Mouse (Mus musculus) embryonic facial prominence, embryonic 14.5 days (tissue): ENCODE data around the gene Snd1. TPM values are rescaled to one million over a fixed set of nuclear protein-coding genes. Genes with fewer than 3 reads are reported as not detected.

Experiments
- ATAC-seq: fragments of 200-750 bp; cut with Nextera tagmentation; 2 replicates; pipeline ENCODE4 v1.8.0; 2017; ENCODE audit warnings: low read depth, moderate number of reproducible peaks, moderate TSS enrichment
- DNase-seq: peaks from one replicate; pipeline ENCODE4 v3.0.0-alpha.2; 2015; ENCODE audit warnings: low spot score
- H3K27ac ChIP-seq: fragments of 300-500 bp; sonication (generic); replicated peaks from 2 replicates; pipeline ENCODE4 v1.5.1; 2014; ENCODE audit warnings: low read depth, mild to moderate bottlenecking, low read length, moderate library complexity
- H3K27me3 ChIP-seq: fragments of 300-500 bp; sonication (generic); replicated peaks from 2 replicates; pipeline ENCODE4 v1.6.1; 2014; ENCODE audit warnings: low read length; ENCODE audit not compliant: control insufficient read depth, insufficient read depth
- H3K36me3 ChIP-seq: fragments of 300-500 bp; sonication (generic); 2 replicates; pipeline ENCODE4 v1.6.1; 2014; ENCODE audit warnings: low read length, mixed read lengths; ENCODE audit not compliant: control insufficient read depth, insufficient read depth
- H3K4me1 ChIP-seq: fragments of 300-500 bp; sonication (generic); 2 replicates; pipeline ENCODE4 v1.6.1; 2014; ENCODE audit warnings: antibody characterized with exemption, low read length; ENCODE audit not compliant: control insufficient read depth, insufficient read depth
- H3K4me2 ChIP-seq: fragments of 300-500 bp; sonication (generic); 2 replicates; pipeline ENCODE4 v1.6.1; 2014; ENCODE audit warnings: low read depth, mild to moderate bottlenecking, low read length, moderate library complexity, mixed read lengths
- H3K4me3 ChIP-seq: fragments of 300-500 bp; sonication (generic); 2 replicates; pipeline ENCODE4 v1.5.1; 2014; ENCODE audit warnings: low read depth, mild to moderate bottlenecking, low read length
- H3K9ac ChIP-seq: fragments of 300-500 bp; sonication (generic); 2 replicates; pipeline ENCODE4 v1.6.1; 2014; ENCODE audit warnings: low read depth, mild to moderate bottlenecking, low read length, moderate library complexity, mixed read lengths
- H3K9me3 ChIP-seq: fragments of 300-500 bp; sonication (generic); 2 replicates; pipeline ENCODE4 v1.6.1; 2016; ENCODE audit warnings: low read length; ENCODE audit not compliant: control insufficient read depth
- WGBS: fragments of 180-500 bp; shearing (Covaris S2); extraction: QIAGEN DNeasy Blood & Tissue Kit; methylation state at CpG from one replicate; pipeline ENCODE4 v1.1.7; 2014; 5-methylcytosine and 5-hydroxymethylcytosine counted together
- polyA plus RNA-seq: library from polyadenylated mRNA; unstranded; fragments of >200 nt; fragmentation: Nextera tagmentation; extraction: Ambion mirVana; gene quantifications from 2 replicates; pipeline ENCODE4 v1.2.1, GENCODE M21; 2014

The Snd1 gene
- polyA plus RNA-seq, 1 experiment from 2014 or later, result 111 TPM

DNA sequence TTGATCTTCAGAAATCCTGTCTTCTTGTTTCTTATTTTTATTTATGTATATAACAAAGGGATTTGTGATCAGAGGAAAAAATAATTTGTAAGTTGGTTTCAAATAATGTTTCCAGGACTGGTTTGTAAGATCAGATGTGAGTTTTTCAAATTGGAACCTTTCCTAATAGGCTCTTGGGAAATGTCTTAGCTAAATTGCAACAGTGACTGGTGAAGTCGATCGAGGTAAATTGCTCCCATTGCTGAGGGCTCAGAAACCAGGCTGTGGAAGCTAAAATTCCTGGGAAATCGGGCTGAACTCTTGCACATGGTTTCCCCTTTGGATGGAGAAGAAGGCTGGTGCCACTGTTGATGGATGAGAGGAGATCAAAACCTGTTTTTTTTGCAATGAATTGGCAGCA, 111.9 kb downstream of the Snd1 start:
- no peak for ATAC-seq
- 72% methylated on average over 3 of the region's 3 CpGs for WGBS
- Histone ChIP-seq H3K9me3 (no peaks in the 10 kb centered on the region), H3K9ac (no peak overlapping the region), H3K4me2 (no peak overlapping the region), H3K27me3 (no peaks in the 10 kb centered on the region), H3K4me1 (no peaks in the 10 kb centered on the region), H3K36me3 (no peaks in the 10 kb centered on the region), H3K4me3 (no peak overlapping the region), H3K27ac (no peak overlapping the region)
- no peak for DNase-seq

GRCm38 (mm10) chr6:28588494-28589171, 113.7 kb downstream of the Snd1 start:
- no peak for ATAC-seq
- H3K27ac ChIP-seq, result no peak overlapping the region
- WGBS, result 82% methylated on average over 5 of the region's 5 CpGs

GRCm38 (mm10) chr6:28592323-28592893, 117.5 kb downstream of the Snd1 start:
- H3K4me2 ChIP-seq, result no peak overlapping the region
- no peak overlapping the region for H3K27ac ChIP-seq
- H3K27me3 ChIP-seq, result no peaks in the 10 kb centered on the region
- no peak for ATAC-seq
- no peak overlapping the region for H3K4me3 ChIP-seq
- H3K4me1 ChIP-seq, result no peaks in the 10 kb centered on the region
- H3K36me3 ChIP-seq, result no peaks in the 10 kb centered on the region
- H3K9ac ChIP-seq, result no peak overlapping the region
- H3K9me3 ChIP-seq, result no peaks in the 10 kb centered on the region
- WGBS, result 99% methylated on average over 3 of the region's 3 CpGs
- no peak for DNase-seq

More at GRCm38 (mm10) chr6:28588494-28589171, 113.7 kb downstream of the Snd1 start:
- Histone ChIP-seq H3K27me3 (no peaks in the 10 kb centered on the region), H3K4me1 (no peaks in the 10 kb centered on the region), H3K9ac (no peak overlapping the region), H3K4me2 (no peak overlapping the region), H3K4me3 (no peak overlapping the region), H3K36me3 (no peaks in the 10 kb centered on the region), H3K9me3 (no peaks in the 10 kb centered on the region)
- no peak for DNase-seq

- Histone ChIP-seq H3K4me1 (no peaks in the 10 kb centered on the region), H3K4me2 (no peak overlapping the region), H3K36me3 (no peaks in the 10 kb centered on the region), H3K9me3 (no peaks in the 10 kb centered on the region), H3K9ac (no peak overlapping the region), H3K4me3 (no peak overlapping the region), H3K27me3 (no peaks in the 10 kb centered on the region), H3K27ac (no peak overlapping the region)
- ATAC-seq, result no peak
- no peak for DNase-seq
- WGBS, result 90% methylated on average over 3 of the region's 3 CpGs
Observed at GRCm38 (mm10) chr6:28593708-28594107, 118.8 kb downstream of the Snd1 start.

DNA sequence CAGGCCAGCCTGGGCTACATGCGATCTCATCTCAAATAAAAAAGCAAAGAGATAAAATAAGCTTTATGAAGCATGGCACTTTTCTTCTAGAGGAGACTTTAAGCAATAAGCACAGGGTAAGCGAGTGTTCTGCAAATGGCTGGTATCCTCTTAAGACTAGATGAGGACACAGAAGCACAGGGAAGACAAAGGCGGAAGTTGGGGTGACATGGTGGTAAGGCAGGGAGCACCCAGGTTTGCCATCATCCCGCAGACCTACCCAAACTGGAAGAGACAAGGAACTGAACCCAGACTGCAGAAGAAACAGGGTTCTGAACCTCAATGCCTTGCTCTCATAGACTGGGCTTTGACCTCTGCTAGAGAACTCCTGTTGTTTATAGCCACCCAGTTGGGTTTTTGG, 119.8 kb downstream of the Snd1 start:
- no peak overlapping the region for H3K4me2 ChIP-seq
- no peaks in the 10 kb centered on the region for H3K27me3 ChIP-seq
- H3K27ac ChIP-seq, result no peak overlapping the region

DNA sequence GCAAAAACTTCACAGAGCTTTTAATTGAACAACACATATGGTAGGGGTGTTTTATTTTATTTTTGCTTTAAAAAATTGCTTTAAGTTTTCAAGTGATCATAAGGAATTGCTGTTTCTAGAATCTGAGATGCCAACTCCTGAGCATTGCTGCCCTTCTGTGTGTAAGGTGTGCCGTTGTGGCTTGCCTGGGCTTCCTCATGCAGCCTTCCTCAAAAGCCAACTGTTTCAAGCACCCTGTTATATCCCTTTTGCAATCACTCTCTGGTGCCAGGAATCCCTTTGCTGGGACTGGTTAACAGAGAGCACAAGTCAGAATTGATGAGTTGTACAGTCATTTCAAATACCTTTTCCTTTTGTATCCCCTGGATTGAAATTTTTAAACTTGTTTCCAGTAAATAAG, 120.3 kb downstream of the Snd1 start:
- Histone ChIP-seq H3K27ac (no peak overlapping the region), H3K9ac (no peak overlapping the region), H3K36me3 (no peaks in the 10 kb centered on the region), H3K4me2 (no peak overlapping the region), H3K4me1 (no peaks in the 10 kb centered on the region), H3K9me3 (no peaks in the 10 kb centered on the region), H3K27me3 (no peaks in the 10 kb centered on the region), H3K4me3 (no peak overlapping the region)
- WGBS, result 77% methylated on average over 1 of the region's 1 CpGs
- DNase-seq, result no peak
- no peak for ATAC-seq

More for the DNA sequence above, 119.8 kb downstream of the Snd1 start:
- Histone ChIP-seq H3K36me3 (no peaks in the 10 kb centered on the region), H3K4me3 (no peak overlapping the region), H3K9me3 (no peaks in the 10 kb centered on the region), H3K4me1 (no peaks in the 10 kb centered on the region), H3K9ac (no peak overlapping the region)
- over 99% methylated on average over 4 of the region's 4 CpGs for WGBS
- no peak for ATAC-seq
- no peak for DNase-seq

- Histone ChIP-seq H3K9ac (no peak overlapping the region), H3K36me3 (no peaks in the 10 kb centered on the region), H3K27ac (no peak overlapping the region), H3K4me3 (no peak overlapping the region), H3K27me3 (no peaks in the 10 kb centered on the region), H3K4me1 (no peaks in the 10 kb centered on the region), H3K4me2 (no peak overlapping the region), H3K9me3 (no peaks in the 10 kb centered on the region)
- 91% methylated on average over 5 of the region's 5 CpGs for WGBS
- DNase-seq, result no peak
- ATAC-seq, result no peak
Observed at GRCm38 (mm10) chr6:28597266-28597665, 122.3 kb downstream of the Snd1 start.

GRCm38 (mm10) chr6:28599120-28599519, 124.2 kb downstream of the Snd1 start:
- Histone ChIP-seq H3K4me2 (no peak overlapping the region), H3K9ac (no peak overlapping the region), H3K4me3 (no peak overlapping the region), H3K27me3 (no peaks in the 10 kb centered on the region), H3K27ac (no peak overlapping the region), H3K36me3 (no peaks in the 10 kb centered on the region), H3K9me3 (no peaks in the 10 kb centered on the region), H3K4me1 (no peaks in the 10 kb centered on the region)
- DNase-seq (no peak), ATAC-seq (no peak)
- 89% methylated on average over 5 of the region's 5 CpGs for WGBS

DNA sequence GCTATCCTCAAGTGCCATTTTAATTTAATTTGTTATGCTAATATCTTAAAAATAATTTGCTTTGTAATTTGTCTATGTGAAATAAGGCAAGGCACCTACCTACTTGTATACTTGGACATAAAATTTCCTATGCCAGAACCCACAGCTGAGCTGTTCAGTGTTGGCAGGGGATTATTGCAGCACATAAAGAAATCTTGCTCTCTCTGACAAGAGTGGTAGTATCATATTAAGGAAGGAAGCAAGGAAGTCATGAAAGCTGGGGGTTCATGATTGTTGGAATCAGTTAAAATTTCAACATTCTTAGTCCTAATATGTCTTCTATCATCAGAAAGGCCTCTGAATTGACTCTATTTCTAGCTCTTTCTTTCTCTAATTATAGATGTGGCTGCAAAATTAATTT, 125.5 kb downstream of the Snd1 start:
- no peaks in the 10 kb centered on the region for H3K27me3 ChIP-seq
- H3K4me3 ChIP-seq, result no peak overlapping the region
- no peaks in the 10 kb centered on the region for H3K36me3 ChIP-seq
- no peaks in the 10 kb centered on the region for H3K9me3 ChIP-seq
- ATAC-seq (no peak), DNase-seq (no peak)
- H3K27ac ChIP-seq, result no peak overlapping the region
- no peak overlapping the region for H3K4me2 ChIP-seq
- no peak overlapping the region for H3K9ac ChIP-seq
- H3K4me1 ChIP-seq, result no peaks in the 10 kb centered on the region
